Mouse (Mus musculus) monocyte, adult 2 months (primary cell): Measurements from ENCODE around the gene Rab30.
"Not testable (repeated sequence)": the region's sequence is repeated elsewhere in the genome, so short reads cannot be mapped to it uniquely, and the experiment has no call there.

ENCODE experiments used
- DNase-seq, 2 experiments: peaks; one replicate each; pipeline ENCODE4 v3.0.0; 2022; ENCODE audit warnings: low spot score in 2 of 2, low read depth in 1 of 2

The Rab30 gene

GRCm38 (mm10) chr7:92743325-92743724, 1.9 kb downstream of the Rab30 start:
- DNase-seq: no peak

- DNase-seq: no peak
Observed at GRCm38 (mm10) chr7:92750395-92750794, 9.0 kb downstream of the Rab30 start.

- no peak for DNase-seq
Observed at GRCm38 (mm10) chr7:92758067-92758466, 16.7 kb downstream of the Rab30 start.

- DNase-seq: no peak
Observed at GRCm38 (mm10) chr7:92760651-92761050, 19.2 kb downstream of the Rab30 start.

GRCm38 (mm10) chr7:92761161-92761560, 19.8 kb downstream of the Rab30 start:
- no peak for DNase-seq

DNA sequence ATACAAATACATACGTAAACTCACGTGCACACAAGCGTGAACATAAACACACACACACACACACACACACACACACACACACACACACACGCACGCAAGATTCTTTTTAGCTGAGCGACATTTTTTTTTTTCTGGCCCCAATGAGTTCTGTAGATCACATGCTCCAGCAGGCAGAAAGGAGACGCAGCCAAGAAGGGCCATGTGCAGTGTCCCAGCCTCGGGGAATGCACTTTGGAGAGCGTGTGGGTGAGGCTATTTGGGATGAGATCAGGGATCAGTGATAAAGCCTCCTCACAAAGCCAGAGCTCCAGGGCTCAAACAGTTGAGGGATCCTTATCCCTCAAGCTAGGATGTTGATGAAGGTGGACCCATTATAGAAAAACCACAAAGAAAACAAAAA, 24.0 kb downstream of the Rab30 start:
- no peak for DNase-seq

- DNase-seq: no peak
Observed at GRCm38 (mm10) chr7:92766096-92767090, 25.0 kb downstream of the Rab30 start.

DNA sequence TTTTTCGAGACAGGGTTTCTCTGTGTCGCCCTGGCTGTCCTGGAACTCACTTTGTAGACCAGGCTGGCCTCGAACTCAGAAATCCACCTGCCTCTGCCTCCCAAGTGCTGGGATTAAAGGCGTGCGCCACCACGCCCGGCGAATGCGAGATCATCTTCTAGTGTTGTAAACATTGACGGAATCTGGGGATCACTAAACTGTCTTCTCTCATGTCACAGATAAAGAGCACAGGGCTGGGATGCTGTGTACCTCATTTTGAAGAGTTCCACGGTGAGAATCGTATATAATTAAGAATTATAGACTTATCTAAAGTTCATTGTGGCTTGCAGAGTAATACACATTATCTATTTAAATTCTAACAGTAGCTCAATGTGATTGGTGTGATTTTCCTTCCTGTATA, 26.7 kb downstream of the Rab30 start:
- DNase-seq: not testable (repeated sequence)

DNA sequence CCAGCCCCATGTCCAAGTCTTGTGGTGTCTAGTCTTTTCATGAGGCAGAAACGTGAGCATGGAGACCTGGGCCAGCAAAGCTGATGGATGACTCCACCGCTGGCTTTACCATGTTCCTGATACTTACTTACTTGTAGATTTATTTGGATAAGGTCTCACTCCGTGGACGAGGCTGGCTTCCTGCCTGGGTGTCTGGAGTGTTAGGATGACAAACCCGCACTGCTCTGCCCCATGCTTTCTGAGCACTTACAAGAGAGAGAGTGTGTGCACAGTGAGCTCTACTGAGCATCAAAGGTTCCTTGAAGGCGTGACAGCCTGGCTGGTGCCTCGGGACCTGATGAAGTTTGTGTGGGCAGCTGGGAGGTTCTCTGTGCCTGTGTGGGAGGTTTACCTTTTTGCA, 27.5 kb downstream of the Rab30 start:
- DNase-seq: no peak

- DNase-seq: no peak
Observed at GRCm38 (mm10) chr7:92773006-92773405, 31.6 kb downstream of the Rab30 start.

GRCm38 (mm10) chr7:92773596-92773995, 32.2 kb downstream of the Rab30 start:
- DNase-seq: no peak

GRCm38 (mm10) chr7:92774741-92775140, 33.3 kb downstream of the Rab30 start:
- DNase-seq: no peak

- DNase-seq: no peak
Observed at GRCm38 (mm10) chr7:92775703-92776102, 34.3 kb downstream of the Rab30 start.

GRCm38 (mm10) chr7:92776647-92777046, 35.2 kb downstream of the Rab30 start:
- DNase-seq: no peak

DNA sequence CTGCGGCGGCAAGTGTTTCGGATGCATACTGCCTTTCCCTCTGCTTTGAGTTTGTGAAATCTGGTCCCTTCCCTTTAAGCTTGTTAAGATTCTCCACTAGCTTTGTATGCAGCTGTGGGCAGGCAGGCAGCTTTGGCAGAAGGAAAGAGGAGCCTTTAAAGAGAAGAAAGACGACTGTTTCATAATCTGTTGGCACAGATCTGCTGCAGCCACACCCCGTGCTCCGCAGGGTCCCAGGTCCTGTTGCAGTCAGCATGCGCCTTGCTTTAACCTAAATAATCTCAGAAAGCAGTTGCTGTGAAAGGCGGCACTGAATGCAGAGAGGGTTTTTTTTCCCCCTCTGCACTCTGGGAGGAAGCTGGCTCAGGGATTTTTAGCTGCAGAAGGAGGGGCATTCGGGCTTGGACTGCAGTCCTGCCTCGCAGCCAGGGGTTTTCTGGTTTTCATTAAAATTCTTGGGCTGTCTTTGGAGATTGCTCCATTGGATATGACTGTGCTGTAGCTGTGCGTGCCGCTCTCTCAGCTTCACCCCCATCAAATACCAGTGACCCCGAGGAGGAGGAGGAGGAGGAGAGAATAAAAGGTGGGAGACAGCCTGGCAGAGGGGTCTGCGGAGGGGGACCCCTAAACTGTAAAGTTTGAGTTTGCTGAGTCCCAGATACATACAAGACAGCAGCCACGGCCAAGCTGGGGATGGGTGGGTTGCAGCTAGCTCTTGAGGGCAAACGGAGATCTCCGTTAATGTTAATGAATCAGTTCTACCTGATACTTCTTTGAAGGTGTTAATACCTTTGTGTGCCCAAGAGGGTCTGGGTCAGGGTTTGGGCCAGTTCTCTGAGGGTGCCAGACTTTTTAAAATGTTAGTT, 35.9 kb downstream of the Rab30 start:
- DNase-seq: no peak

GRCm38 (mm10) chr7:92779058-92779457, 37.7 kb downstream of the Rab30 start:
- no peak for DNase-seq

DNA sequence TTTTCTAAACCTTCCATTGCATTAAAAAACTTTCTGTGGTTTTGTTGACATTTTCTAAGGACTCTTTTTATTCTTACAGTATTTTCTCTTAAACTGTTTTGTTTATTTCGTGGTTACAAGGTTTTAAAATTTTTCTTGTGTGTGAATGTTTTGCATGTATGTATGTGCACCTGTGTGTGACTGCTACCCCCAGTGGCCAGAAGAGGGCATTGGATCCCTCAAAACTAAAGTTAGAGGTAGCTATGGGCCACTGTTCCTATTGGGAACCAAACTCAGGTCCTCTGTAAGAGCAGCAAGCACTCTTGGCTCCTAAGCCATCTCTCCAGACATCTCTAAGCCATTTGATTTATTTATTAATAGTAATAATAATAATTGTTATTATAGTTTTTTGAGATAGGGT, 40.0 kb downstream of the Rab30 start:
- DNase-seq: no peak

GRCm38 (mm10) chr7:92781948-92782347, 40.5 kb downstream of the Rab30 start:
- DNase-seq: no peak

DNA sequence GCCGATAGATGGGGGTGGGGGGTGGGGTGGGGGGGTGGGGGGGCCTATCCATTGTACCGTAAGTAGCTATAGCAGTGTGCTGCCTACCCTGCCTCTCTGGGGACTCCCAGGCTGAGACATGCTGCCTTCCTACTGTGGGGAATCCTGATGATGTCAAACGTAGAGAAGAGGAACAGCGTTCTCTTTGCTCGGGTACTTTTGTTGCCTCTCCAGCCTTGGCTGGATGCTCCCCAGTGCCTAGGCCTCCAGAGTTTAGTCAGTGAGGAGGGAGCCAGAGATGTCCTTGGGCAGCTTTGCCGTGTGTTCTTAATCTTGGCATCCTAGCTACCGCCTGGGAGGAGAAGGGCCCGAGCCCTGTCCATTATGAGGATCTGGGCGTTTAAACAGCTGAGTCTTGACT, 41.1 kb downstream of the Rab30 start:
- no peak for DNase-seq

DNA sequence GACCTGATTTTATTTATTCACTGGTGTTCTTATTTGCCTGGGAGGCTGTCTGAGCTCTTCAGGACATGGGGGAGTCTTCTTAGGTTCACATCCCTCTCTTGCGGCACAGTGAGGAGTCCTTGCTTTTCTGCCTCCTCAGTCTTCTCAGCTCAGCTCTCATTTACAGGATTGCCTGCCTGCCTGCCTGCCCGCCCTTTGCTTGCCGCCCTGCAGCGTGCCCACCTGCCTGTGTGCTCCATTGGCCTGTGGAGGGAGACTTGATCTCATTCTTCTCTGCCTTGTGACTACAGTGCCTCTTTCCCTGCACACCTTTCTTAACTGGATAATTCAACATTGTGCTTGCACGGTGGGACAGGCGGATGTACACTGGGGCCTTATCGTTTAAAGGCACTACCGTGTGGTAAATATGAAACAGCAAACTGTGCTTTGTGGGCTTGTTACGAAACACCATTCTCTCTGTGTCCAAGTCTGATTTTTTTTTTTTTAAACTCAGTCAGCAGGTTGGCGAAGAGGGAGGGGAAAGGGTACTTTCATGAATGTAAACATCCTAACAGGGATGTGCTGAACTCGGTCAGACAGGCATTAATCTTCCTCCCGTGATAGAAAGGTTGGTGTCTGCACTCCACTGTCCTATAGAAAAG, 41.9 kb downstream of the Rab30 start:
- no peak for DNase-seq

DNA sequence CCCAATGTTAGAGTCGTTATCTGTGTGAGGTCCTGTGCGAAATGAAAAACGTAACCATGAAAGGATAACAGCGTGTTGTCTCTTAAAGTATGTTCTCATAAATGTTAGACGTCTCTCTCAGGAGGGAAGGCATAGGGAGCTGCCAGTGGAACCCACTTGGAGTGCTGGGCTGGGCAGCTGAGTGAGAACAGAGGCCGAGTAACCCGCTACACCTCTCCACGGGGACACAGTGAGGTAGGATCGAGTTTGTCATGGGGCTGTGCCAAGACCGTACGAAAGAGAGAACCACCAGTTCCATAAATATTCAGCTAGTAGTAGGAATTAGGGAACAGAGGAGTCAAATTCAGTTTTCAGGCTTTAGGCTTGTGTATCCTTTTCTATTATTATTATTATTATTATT, 42.5 kb downstream of the Rab30 start:
- DNase-seq: no peak
